Mouse (Mus musculus) G1E (cell line): ENCODE results near the gene Gimap7.

ENCODE experiments used
- CTCF ChIP-seq: IDR thresholded peaks from 2 replicates; pipeline ENCODE4 v1.5.1; 2012; ENCODE audit warnings: low read depth, low read length, inconsistent platforms, mixed read lengths
- GATA1 ChIP-seq: IDR thresholded peaks from 2 replicates; pipeline ENCODE4 v1.6.1; 2012; ENCODE audit warnings: borderline replicate concordance, low read length, inconsistent platforms, mixed read lengths
- TAL1 ChIP-seq: conservative IDR thresholded peaks from 2 replicates; pipeline ENCODE4 v1.6.1; 2012; ENCODE audit warnings: low read depth, low read length, inconsistent platforms, mixed read lengths

- no peak for TF ChIP-seq CTCF
- no peak for TF ChIP-seq GATA1
- TF ChIP-seq TAL1 = no peak
Observed at GRCm38 (mm10) chr6:48675400-48675930, 43.0 kb upstream of the Gimap7 start.
